Mouse (Mus musculus): ENCODE data around the gene Folr2.

Folr2 gene

GRCm38 (mm10) chr7:101863415-101863814, 6.4 kb upstream of the Folr2 start, which contains the start of gene Anapc15:
Anapc15 (plus strand) TSS chr7:101863715.
- no peak for DNase-seq

GRCm38 (mm10) chr7:101862291-101862690, 5.3 kb upstream of the Folr2 start:
- DNase-seq = no peak

- no peak for DNase-seq
These were observed 4.0 kb upstream of the Folr2 start for GRCm38 (mm10) chr7:101860978-101861377.

GRCm38 (mm10) chr7:101858362-101858761, 1.4 kb upstream of the Folr2 start:
- DNase-seq = no peak

- DNase-seq = no peak
These were observed 3.2 kb downstream of the Folr2 start for GRCm38 (mm10) chr7:101853816-101854215.

GRCm38 (mm10) chr7:101852846-101853245, 4.1 kb downstream of the Folr2 start:
- DNase-seq = no peak

GRCm38 (mm10) chr7:101851689-101852088, 5.3 kb downstream of the Folr2 start:
- no peak for DNase-seq

- DNase-seq = no peak
These were observed 9.1 kb downstream of the Folr2 start for GRCm38 (mm10) chr7:101847934-101848333.

GRCm38 (mm10) chr7:101844186-101844585, 12.8 kb downstream of the Folr2 start:
- DNase-seq = no peak

- peak; percentile 93 for DNase-seq
These were observed 19.2 kb downstream of the Folr2 start, which contains the start of gene Inppl1 for GRCm38 (mm10) chr7:101837606-101838471. Inppl1 (minus strand) TSS chr7:101838229.

GRCm38 (mm10) chr7:101837154-101837605, 19.8 kb downstream of the Folr2 start:
- no peak for DNase-seq

- DNase-seq = peak; percentile 92
These were observed 20.5 kb downstream of the Folr2 start for GRCm38 (mm10) chr7:101836271-101837153.

GRCm38 (mm10) chr7:101835457-101836109, 21.4 kb downstream of the Folr2 start:
- no peak for DNase-seq

- DNase-seq = no peak
These were observed 22.1 kb downstream of the Folr2 start for GRCm38 (mm10) chr7:101834903-101835302.

- no peak for DNase-seq
These were observed 22.9 kb downstream of the Folr2 start for GRCm38 (mm10) chr7:101833916-101834584.

- DNase-seq = no peak
These were observed 23.6 kb downstream of the Folr2 start for GRCm38 (mm10) chr7:101833352-101833751.

- DNase-seq = no peak
These were observed 24.6 kb downstream of the Folr2 start for GRCm38 (mm10) chr7:101832372-101832771.

GRCm38 (mm10) chr7:101831437-101831836, 25.6 kb downstream of the Folr2 start:
- no peak for DNase-seq

- no peak for DNase-seq
These were observed 26.6 kb downstream of the Folr2 start for GRCm38 (mm10) chr7:101830373-101830772.

- no peak for DNase-seq
These were observed 33.0 kb downstream of the Folr2 start for GRCm38 (mm10) chr7:101823758-101824630.
